Mouse (Mus musculus): ENCODE results near the gene Stambp. TPM values are rescaled to one million over a fixed set of nuclear protein-coding genes. Genes with fewer than 3 reads are reported as not detected.

Stambp gene
- polyA plus RNA-seq (2012; fragmentation: generic; extraction: Trizol) = 8.8 TPM

GRCm38 (mm10) chr6:83572671-83573070 lies at the start of gene Stambp:
Stambp (minus strand) TSS chr6:83572729.
- peak within 1 kb of the TSS; percentile 4 for H3ac ChIP-seq (ENCODE audit: control insufficient read depth, insufficient read length)
- peaks cover 16% of the 10 kb centered on the region for H3K27me3 ChIP-seq (ENCODE audit: control insufficient read depth, insufficient read depth, insufficient read length)
- H3K79me2 ChIP-seq (ENCODE audit: control insufficient read depth, insufficient read depth) = no peaks in the 10 kb centered on the region
- peak within 1 kb of the TSS; percentile 99 for H3K4me2 ChIP-seq (ENCODE audit: low read depth)
- no peak for TF ChIP-seq TCF12 (IDR thresholded peaks at IDR 0.05; ENCODE audit: insufficient read depth, poor library complexity, severe bottlenecking)
- TF ChIP-seq POLR2A (IDR thresholded peaks at IDR 0.05; ENCODE audit: insufficient read length, low read depth) = no peak
- TF ChIP-seq CEBPB (IDR thresholded peaks at IDR 0.05; ENCODE audit: insufficient read depth, poor library complexity, severe bottlenecking) = no peak
- no peak for TF ChIP-seq SRF (IDR thresholded peaks at IDR 0.05; ENCODE audit: control insufficient read depth, insufficient read length, low read depth)
- peak within 1 kb of the TSS; percentile 39 for H3K4me3 ChIP-seq
- no peaks in the 10 kb centered on the region for H3K36me3 ChIP-seq (ENCODE audit: control insufficient read depth, insufficient read depth)

- Histone ChIP-seq H3K4me2 (ENCODE audit: low read depth) (no peak overlapping the region), H3K27me3 (ENCODE audit: control insufficient read depth, insufficient read depth, insufficient read length) (peaks cover 68% of the 10 kb centered on the region), H3K4me3 (no peak overlapping the region), H3K36me3 (ENCODE audit: control insufficient read depth, insufficient read depth) (no peaks in the 10 kb centered on the region), H3K79me2 (ENCODE audit: control insufficient read depth, insufficient read depth) (no peaks in the 10 kb centered on the region), H3ac (ENCODE audit: control insufficient read depth, insufficient read length) (no peak overlapping the region)
- TF ChIP-seq USF1 (IDR thresholded peaks at IDR 0.05; ENCODE audit: low read depth) = no peak
- no peak for TF ChIP-seq POLR2A (IDR thresholded peaks at IDR 0.05; ENCODE audit: insufficient read length, low read depth)
- TF ChIP-seq REST (IDR thresholded peaks at IDR 0.05; ENCODE audit: insufficient read depth, insufficient read length) = no peak
- TF ChIP-seq MYOD1 (IDR thresholded peaks at IDR 0.05; ENCODE audit: control insufficient read depth in 1 of 3, insufficient read length in 2 of 3, low read depth in 2 of 3) = no peak
- no peak for TF ChIP-seq CEBPB (IDR thresholded peaks at IDR 0.05; ENCODE audit: insufficient read depth, poor library complexity, severe bottlenecking)
- no peak for TF ChIP-seq TCF3 (IDR thresholded peaks at IDR 0.05; ENCODE audit: insufficient read length, low read depth)
- no peak for TF ChIP-seq TCF12 (IDR thresholded peaks at IDR 0.05; ENCODE audit: insufficient read depth, poor library complexity, severe bottlenecking)
- TF ChIP-seq SRF (IDR thresholded peaks at IDR 0.05; ENCODE audit: control insufficient read depth, insufficient read length, low read depth) = no peak
- no peak for TF ChIP-seq MAX (IDR thresholded peaks at IDR 0.05; ENCODE audit: low read depth)
- no peak for TF ChIP-seq MYOG (IDR thresholded peaks at IDR 0.05; ENCODE audit: control insufficient read depth in 1 of 3, insufficient read depth in 1 of 3, insufficient read length in 2 of 3, low read depth in 2 of 3)
- TF ChIP-seq POLR2AphosphoS2 (IDR thresholded peaks at IDR 0.05; ENCODE audit: insufficient read length, low read depth) = no peak
- no peak for TF ChIP-seq E2F4 (IDR thresholded peaks at IDR 0.05; ENCODE audit: insufficient read depth)
Observed at GRCm38 (mm10) chr6:83619955-83620354, 47.4 kb upstream of the Stambp start.

DNA sequence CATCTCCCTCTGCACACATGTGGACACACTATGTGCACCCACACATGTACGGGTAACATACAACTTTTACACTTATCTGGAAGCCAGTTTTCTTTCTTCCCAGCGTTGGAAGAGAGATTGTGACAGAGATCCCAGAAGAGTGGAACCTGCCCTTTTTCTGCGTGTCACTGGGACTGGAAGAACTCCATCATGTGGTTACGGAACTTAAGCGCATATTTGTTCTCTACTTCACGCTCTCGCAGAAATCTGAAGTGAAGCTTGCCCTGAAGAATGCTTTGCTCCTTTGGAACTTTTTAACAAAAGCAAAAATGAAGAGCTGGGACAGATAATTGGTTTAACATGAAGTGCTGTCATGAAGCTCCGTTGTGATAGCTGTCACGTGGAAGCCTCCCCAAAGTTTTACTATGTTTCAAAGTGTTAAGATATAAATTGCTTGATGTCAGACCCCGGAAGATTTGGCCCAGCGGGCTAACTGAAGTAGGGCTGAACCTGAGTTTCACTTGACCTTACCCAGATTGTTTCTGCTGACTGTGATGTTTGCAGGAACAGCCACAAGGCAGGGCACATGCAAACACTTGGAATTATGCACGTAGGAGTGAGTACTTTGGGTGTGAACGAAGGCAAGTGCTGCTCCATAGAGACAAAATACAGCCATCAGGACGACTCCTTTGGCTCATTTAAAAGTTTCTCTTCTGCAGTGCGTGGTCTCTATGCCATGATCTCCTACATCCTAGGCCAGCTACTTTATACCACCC lies 45.2 kb upstream of the Stambp start:
- Histone ChIP-seq H3K4me3 (no peak overlapping the region), H3K27me3 (ENCODE audit: control insufficient read depth, insufficient read depth, insufficient read length) (peaks cover 81% of the 10 kb centered on the region)

GRCm38 (mm10) chr6:83616512-83616911 lies 44.0 kb upstream of the Stambp start:
- TF ChIP-seq USF1 (IDR thresholded peaks at IDR 0.05; ENCODE audit: low read depth) (no peak), E2F4 (IDR thresholded peaks at IDR 0.05; ENCODE audit: insufficient read depth) (no peak), POLR2AphosphoS2 (IDR thresholded peaks at IDR 0.05; ENCODE audit: insufficient read length, low read depth) (no peak), MYOD1 (IDR thresholded peaks at IDR 0.05; ENCODE audit: control insufficient read depth in 1 of 3, insufficient read length in 2 of 3, low read depth in 2 of 3) (no peak), CEBPB (IDR thresholded peaks at IDR 0.05; ENCODE audit: insufficient read depth, poor library complexity, severe bottlenecking) (no peak)
- Histone ChIP-seq H3ac (ENCODE audit: control insufficient read depth, insufficient read length) (no peak overlapping the region), H3K4me3 (no peak overlapping the region), H3K36me3 (ENCODE audit: control insufficient read depth, insufficient read depth) (no peaks in the 10 kb centered on the region), H3K27me3 (ENCODE audit: control insufficient read depth, insufficient read depth, insufficient read length) (peaks cover 80% of the 10 kb centered on the region), H3K79me2 (ENCODE audit: control insufficient read depth, insufficient read depth) (no peaks in the 10 kb centered on the region), H3K4me2 (ENCODE audit: low read depth) (no peak overlapping the region)

More for the DNA sequence above, 45.2 kb upstream of the Stambp start:
- TF ChIP-seq CEBPB (IDR thresholded peaks at IDR 0.05; ENCODE audit: insufficient read depth, poor library complexity, severe bottlenecking) (no peak), TCF12 (IDR thresholded peaks at IDR 0.05; ENCODE audit: insufficient read depth, poor library complexity, severe bottlenecking) (no peak), MYOD1 (IDR thresholded peaks at IDR 0.05; ENCODE audit: control insufficient read depth in 1 of 3, insufficient read length in 2 of 3, low read depth in 2 of 3) (no peak), POLR2A (IDR thresholded peaks at IDR 0.05; ENCODE audit: insufficient read length, low read depth) (no peak), SRF (IDR thresholded peaks at IDR 0.05; ENCODE audit: control insufficient read depth, insufficient read length, low read depth) (no peak), MAX (IDR thresholded peaks at IDR 0.05; ENCODE audit: low read depth) (no peak), MYOG (IDR thresholded peaks at IDR 0.05; ENCODE audit: control insufficient read depth in 1 of 3, insufficient read depth in 1 of 3, insufficient read length in 2 of 3, low read depth in 2 of 3) (no peak), E2F4 (IDR thresholded peaks at IDR 0.05; ENCODE audit: insufficient read depth) (no peak), USF1 (IDR thresholded peaks at IDR 0.05; ENCODE audit: low read depth) (no peak), REST (IDR thresholded peaks at IDR 0.05; ENCODE audit: insufficient read depth, insufficient read length) (no peak), POLR2AphosphoS2 (IDR thresholded peaks at IDR 0.05; ENCODE audit: insufficient read length, low read depth) (no peak), TCF3 (IDR thresholded peaks at IDR 0.05; ENCODE audit: insufficient read length, low read depth) (no peak)
- Histone ChIP-seq H3K79me2 (ENCODE audit: control insufficient read depth, insufficient read depth) (no peaks in the 10 kb centered on the region), H3K36me3 (ENCODE audit: control insufficient read depth, insufficient read depth) (no peaks in the 10 kb centered on the region), H3K4me2 (ENCODE audit: low read depth) (no peak overlapping the region), H3ac (ENCODE audit: control insufficient read depth, insufficient read length) (no peak overlapping the region)

DNA sequence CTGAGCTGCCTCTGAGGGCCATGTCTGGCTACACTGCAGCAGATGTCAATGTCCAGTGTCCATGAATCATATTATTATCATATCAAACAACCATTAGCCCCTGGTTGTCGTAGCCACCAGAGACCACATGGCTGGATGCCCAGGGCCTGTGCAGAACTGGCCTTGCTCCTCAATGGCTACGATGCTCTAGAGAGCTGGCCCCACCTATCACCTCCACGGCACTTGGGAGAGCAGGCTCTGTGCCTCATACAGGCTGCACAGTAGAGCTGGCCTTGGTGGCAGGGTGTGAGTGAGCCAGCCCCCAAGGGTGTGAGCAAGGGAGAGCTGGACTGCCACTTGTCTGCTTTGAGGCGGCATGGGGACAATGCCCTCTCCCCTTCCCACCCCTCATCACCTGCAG lies 41.9 kb upstream of the Stambp start:
- no peak for TF ChIP-seq MYOG (IDR thresholded peaks at IDR 0.05; ENCODE audit: control insufficient read depth in 1 of 3, insufficient read depth in 1 of 3, insufficient read length in 2 of 3, low read depth in 2 of 3)
- no peak for TF ChIP-seq USF1 (IDR thresholded peaks at IDR 0.05; ENCODE audit: low read depth)
- no peak for TF ChIP-seq MYOD1 (IDR thresholded peaks at IDR 0.05; ENCODE audit: control insufficient read depth in 1 of 3, insufficient read length in 2 of 3, low read depth in 2 of 3)
- no peak for TF ChIP-seq TCF3 (IDR thresholded peaks at IDR 0.05; ENCODE audit: insufficient read length, low read depth)
- no peak for TF ChIP-seq TCF12 (IDR thresholded peaks at IDR 0.05; ENCODE audit: insufficient read depth, poor library complexity, severe bottlenecking)
- no peak for TF ChIP-seq MAX (IDR thresholded peaks at IDR 0.05; ENCODE audit: low read depth)
- TF ChIP-seq REST (IDR thresholded peaks at IDR 0.05; ENCODE audit: insufficient read depth, insufficient read length) = no peak
- no peak for TF ChIP-seq SRF (IDR thresholded peaks at IDR 0.05; ENCODE audit: control insufficient read depth, insufficient read length, low read depth)
- TF ChIP-seq POLR2AphosphoS2 (IDR thresholded peaks at IDR 0.05; ENCODE audit: insufficient read length, low read depth) = no peak
- no peak for TF ChIP-seq CEBPB (IDR thresholded peaks at IDR 0.05; ENCODE audit: insufficient read depth, poor library complexity, severe bottlenecking)
- no peak overlapping the region for H3K4me2 ChIP-seq (ENCODE audit: low read depth)
- no peaks in the 10 kb centered on the region for H3K36me3 ChIP-seq (ENCODE audit: control insufficient read depth, insufficient read depth)
- H3K4me3 ChIP-seq = no peak overlapping the region
- peaks cover 80% of the 10 kb centered on the region for H3K27me3 ChIP-seq (ENCODE audit: control insufficient read depth, insufficient read depth, insufficient read length)
- no peaks in the 10 kb centered on the region for H3K79me2 ChIP-seq (ENCODE audit: control insufficient read depth, insufficient read depth)
- H3ac ChIP-seq (ENCODE audit: control insufficient read depth, insufficient read length) = no peak overlapping the region

Measured in myocyte (in vitro differentiated cells).